Mouse (Mus musculus) erythroblast, embryonic 14.5 days (primary cell): Measurements from ENCODE around the gene Itsn1. TPM values are rescaled to one million over a fixed set of nuclear protein-coding genes. Genes with fewer than 3 reads are reported as not detected.

ENCODE experiments used
- H3K27me3 ChIP-seq: 2 replicates; pipeline ENCODE4 v1.6.1; 2012; ENCODE audit warnings: inconsistent platforms; ENCODE audit not compliant: control insufficient read depth
- H3K36me3 ChIP-seq: 2 replicates; pipeline ENCODE4 v1.6.1; 2012; ENCODE audit warnings: mild to moderate bottlenecking, inconsistent platforms; ENCODE audit not compliant: control insufficient read depth
- H3K4me1 ChIP-seq: 2 replicates; pipeline ENCODE4 v1.6.1; 2012; ENCODE audit warnings: inconsistent platforms; ENCODE audit not compliant: control insufficient read depth
- H3K4me3 ChIP-seq: replicated peaks from 2 replicates; pipeline ENCODE3; 2012; ENCODE audit warnings: moderate library complexity, mild to moderate bottlenecking, inconsistent platforms
- H3K9me3 ChIP-seq: 2 replicates; pipeline ENCODE4 v1.6.1; 2012; ENCODE audit warnings: low read length, inconsistent platforms, mixed read lengths; ENCODE audit not compliant: control insufficient read depth
- GATA1 ChIP-seq: IDR thresholded peaks from 2 replicates; pipeline ENCODE4 v1.6.1; 2012; ENCODE audit warnings: low read length, inconsistent platforms, mixed read lengths
- TAL1 ChIP-seq: IDR thresholded peaks from 3 replicates; pipeline ENCODE4 v1.6.1; 2012; ENCODE audit warnings: low read length, inconsistent platforms, mixed read lengths
- polyA plus RNA-seq: library from polyadenylated mRNA; stranded (reverse); fragments of >175 nt; gene quantifications from 2 replicates; pipeline ENCODE4 v1.2.3, GENCODE M21; 2012

Gene Itsn1
- polyA plus RNA-seq, 1 experiment, result 31.5 TPM

GRCm38 (mm10) chr16:91770662-91771061, 41.6 kb downstream of the Itsn1 start:
- no peak for TF ChIP-seq GATA1
- no peak for TF ChIP-seq TAL1
- H3K36me3 ChIP-seq, result no peaks in the 10 kb centered on the region

DNA sequence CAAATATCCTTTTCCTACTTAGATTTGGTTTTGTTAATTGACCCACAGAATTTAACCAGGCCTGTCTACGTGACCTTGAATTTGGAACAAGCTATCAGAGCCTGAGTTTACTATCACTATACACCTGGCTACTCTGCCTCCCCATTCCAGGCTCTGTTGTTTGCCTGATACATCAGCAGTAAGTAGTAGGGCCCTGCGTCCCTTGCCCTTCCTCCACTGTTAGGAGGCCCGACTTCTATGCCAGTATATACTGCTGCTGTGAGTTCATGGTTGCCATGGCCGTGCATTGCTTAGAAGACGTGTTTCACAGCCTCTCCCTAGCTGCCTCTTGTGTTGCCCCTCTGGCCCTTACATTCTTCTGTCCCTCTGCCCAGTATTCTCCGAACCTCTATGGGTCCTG, 42.3 kb downstream of the Itsn1 start:
- Histone ChIP-seq H3K27me3 (peaks cover 4% of the 10 kb centered on the region; the same call in 1 of the 2 replicates), H3K36me3 (no peaks in the 10 kb centered on the region), H3K4me1 (peaks cover 6% of the 10 kb centered on the region), H3K4me3 (no peak overlapping the region), H3K9me3 (no peaks in the 10 kb centered on the region)
- TF ChIP-seq TAL1 (no peak), GATA1 (no peak)

More at GRCm38 (mm10) chr16:91770662-91771061, 41.6 kb downstream of the Itsn1 start:
- H3K4me1 ChIP-seq, result peaks cover 6% of the 10 kb centered on the region
- no peaks in the 10 kb centered on the region for H3K9me3 ChIP-seq
- H3K4me3 ChIP-seq, result no peak overlapping the region
- H3K27me3 ChIP-seq, result 0 out of 2 replicates have a peak, but pooled peaks cover 2% of the 10 kb centered on the region

DNA sequence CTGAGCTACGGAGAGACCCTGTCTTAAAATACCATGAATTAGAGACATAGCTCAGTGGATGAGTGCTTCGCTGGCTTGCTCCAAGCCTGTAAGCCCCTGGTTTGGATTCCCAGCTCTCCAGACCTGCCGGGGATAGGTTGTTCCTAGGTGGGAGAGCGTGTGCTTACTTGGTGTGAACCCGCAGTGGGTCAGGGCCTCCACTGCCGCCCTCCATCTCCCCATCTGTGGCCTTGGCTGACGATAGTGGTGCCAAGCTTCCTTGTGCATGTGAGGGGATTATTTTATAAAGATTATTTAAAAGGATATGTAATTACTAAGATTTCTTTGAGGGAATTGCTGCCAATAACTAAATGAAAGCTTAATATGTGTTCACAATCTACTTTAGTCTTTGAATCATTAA, 43.5 kb downstream of the Itsn1 start:
- H3K27me3 ChIP-seq, result peaks cover 15% of the 10 kb centered on the region
- peaks cover 6% of the 10 kb centered on the region for H3K4me1 ChIP-seq
- no peak overlapping the region for H3K4me3 ChIP-seq
- H3K36me3 ChIP-seq, result no peaks in the 10 kb centered on the region
- TF ChIP-seq GATA1, result no peak
- TF ChIP-seq TAL1, result no peak
- H3K9me3 ChIP-seq, result no peaks in the 10 kb centered on the region

DNA sequence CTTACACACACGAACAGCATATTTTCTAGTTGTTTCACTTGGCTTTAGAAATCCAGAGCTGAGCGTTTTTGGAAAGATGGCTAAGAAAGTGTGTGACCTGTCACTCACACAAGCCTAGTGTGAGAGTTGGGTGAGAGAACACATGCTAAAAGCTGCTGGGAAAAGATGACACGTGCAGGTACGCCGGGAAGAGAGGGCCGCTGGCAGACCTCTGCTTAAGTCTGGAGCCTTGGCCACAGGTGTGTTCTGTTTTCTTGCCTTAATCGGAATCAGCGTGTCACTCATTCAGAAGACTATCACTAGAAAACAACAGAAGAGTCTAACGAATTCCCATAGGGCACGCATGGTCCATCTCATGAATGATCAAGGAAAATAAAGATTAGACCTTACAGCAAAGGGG, 50.5 kb downstream of the Itsn1 start:
- Histone ChIP-seq H3K9me3 (no peaks in the 10 kb centered on the region), H3K4me3 (no peak overlapping the region), H3K4me1 (no peaks in the 10 kb centered on the region), H3K36me3 (no peaks in the 10 kb centered on the region), H3K27me3 (peaks cover 26% of the 10 kb centered on the region)
- TF ChIP-seq GATA1, result no peak
- no peak for TF ChIP-seq TAL1

DNA sequence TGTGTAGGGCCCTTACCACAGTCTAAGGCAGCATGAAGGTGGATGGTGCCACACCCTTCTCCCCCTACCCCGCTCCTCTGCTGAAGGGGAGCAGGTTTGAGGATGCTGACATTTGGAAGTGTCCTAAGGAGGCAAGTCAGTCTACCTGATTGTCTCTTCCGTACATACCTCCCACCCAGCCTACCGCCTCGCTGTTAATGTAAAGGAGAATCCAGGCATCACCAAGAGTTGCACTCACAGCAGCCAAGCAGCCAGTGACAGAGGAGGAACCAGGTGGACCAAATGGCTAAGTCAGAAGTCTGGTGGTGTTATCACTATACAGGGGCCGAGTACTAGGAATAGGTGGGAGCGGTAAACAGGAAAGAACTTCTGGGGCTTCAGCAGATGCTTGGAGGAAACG, 51.1 kb downstream of the Itsn1 start:
- no peaks in the 10 kb centered on the region for H3K36me3 ChIP-seq
- no peak for TF ChIP-seq TAL1
- no peak for TF ChIP-seq GATA1
- no peaks in the 10 kb centered on the region for H3K4me1 ChIP-seq
- H3K4me3 ChIP-seq, result no peak overlapping the region
- H3K9me3 ChIP-seq, result no peaks in the 10 kb centered on the region
- peaks cover 26% of the 10 kb centered on the region for H3K27me3 ChIP-seq

GRCm38 (mm10) chr16:91780826-91781225, 51.7 kb downstream of the Itsn1 start:
- Histone ChIP-seq H3K4me3 (no peak overlapping the region), H3K36me3 (no peaks in the 10 kb centered on the region), H3K9me3 (no peaks in the 10 kb centered on the region), H3K27me3 (peaks cover 26% of the 10 kb centered on the region), H3K4me1 (no peaks in the 10 kb centered on the region)
- no peak for TF ChIP-seq TAL1
- no peak for TF ChIP-seq GATA1

GRCm38 (mm10) chr16:91783191-91783590, 54.1 kb downstream of the Itsn1 start:
- Histone ChIP-seq H3K36me3 (peaks cover 4% of the 10 kb centered on the region; the same call in 1 of the 2 replicates), H3K4me3 (no peak overlapping the region), H3K27me3 (peaks cover 16% of the 10 kb centered on the region), H3K9me3 (no peaks in the 10 kb centered on the region), H3K4me1 (no peaks in the 10 kb centered on the region)
- TF ChIP-seq GATA1 (no peak), TAL1 (no peak)

GRCm38 (mm10) chr16:91784298-91784697, 55.2 kb downstream of the Itsn1 start:
- peaks cover 15% of the 10 kb centered on the region for H3K27me3 ChIP-seq
- peaks cover 4% of the 10 kb centered on the region; the same call in 1 of the 2 replicates for H3K36me3 ChIP-seq
- TF ChIP-seq GATA1 (no peak), TAL1 (no peak)
- no peak overlapping the region for H3K4me3 ChIP-seq
- peaks cover 3% of the 10 kb centered on the region for H3K4me1 ChIP-seq
- no peaks in the 10 kb centered on the region for H3K9me3 ChIP-seq

GRCm38 (mm10) chr16:91786425-91786824, 57.3 kb downstream of the Itsn1 start:
- no peak for TF ChIP-seq TAL1
- TF ChIP-seq GATA1, result no peak

GRCm38 (mm10) chr16:91789728-91790127, 60.6 kb downstream of the Itsn1 start:
- no peak overlapping the region for H3K4me3 ChIP-seq
- TF ChIP-seq GATA1 (no peak), TAL1 (no peak)
- H3K4me1 ChIP-seq, result peaks cover 22% of the 10 kb centered on the region
- H3K9me3 ChIP-seq, result no peaks in the 10 kb centered on the region
- H3K27me3 ChIP-seq, result peaks cover 53% of the 10 kb centered on the region
- H3K36me3 ChIP-seq, result peaks cover 4% of the 10 kb centered on the region; the same call in 1 of the 2 replicates

More at GRCm38 (mm10) chr16:91786425-91786824, 57.3 kb downstream of the Itsn1 start:
- Histone ChIP-seq H3K27me3 (peaks cover 23% of the 10 kb centered on the region), H3K9me3 (no peaks in the 10 kb centered on the region), H3K4me1 (peaks cover 12% of the 10 kb centered on the region), H3K36me3 (peaks cover 4% of the 10 kb centered on the region; the same call in 1 of the 2 replicates), H3K4me3 (no peak overlapping the region)
